Mouse (Mus musculus): ENCODE data around the gene Bckdhb. TPM values are rescaled to one million over a fixed set of nuclear protein-coding genes. Genes with fewer than 3 reads are reported as not detected.

The Bckdhb gene
- polyA plus RNA-seq, 2 experiments: 14.1 to 24.1 TPM

GRCm38 (mm10) chr9:84137192-84137591, 212.2 kb downstream of the Bckdhb start:
- Histone ChIP-seq H3K4me2 (ENCODE audit: low read depth) (no peak overlapping the region), H3K27ac (no peak overlapping the region), H3K9me3 (ENCODE audit: control insufficient read depth, low read length) (no peaks in the 10 kb centered on the region), H3K9ac (replicated peaks) (no peak overlapping the region), H3K27me3 (ENCODE audit: control insufficient read depth, insufficient read depth, low read length) (no peaks in the 10 kb centered on the region), H3K4me1 (replicated peaks; ENCODE audit: control insufficient read depth in 2 of 2, insufficient read depth in 2 of 2, low read length in 1 of 2) (no peaks in the 10 kb centered on the region), H3K4me3 (ENCODE audit: insufficient read depth in 1 of 2, low read depth in 2 of 2, low read length in 2 of 2) (no peak overlapping the region), H3K36me3 (replicated peaks; ENCODE audit: control insufficient read depth, insufficient read depth, low read depth) (no peaks in the 10 kb centered on the region)
- 74% methylated on average over 6 of the region's 6 CpGs for WGBS (ENCODE audit: insufficient replicate concordance)
- TF ChIP-seq CTCF (IDR thresholded peaks at IDR 0.05; ENCODE audit: low read depth) (no peak), EP300 (IDR thresholded peaks at IDR 0.05; ENCODE audit: low read depth) (no peak)
- ATAC-seq (ENCODE audit: insufficient read depth) (no peak), DNase-seq (ENCODE audit: low read depth in 3 of 3, low spot score in 3 of 3) (no peak)

DNA sequence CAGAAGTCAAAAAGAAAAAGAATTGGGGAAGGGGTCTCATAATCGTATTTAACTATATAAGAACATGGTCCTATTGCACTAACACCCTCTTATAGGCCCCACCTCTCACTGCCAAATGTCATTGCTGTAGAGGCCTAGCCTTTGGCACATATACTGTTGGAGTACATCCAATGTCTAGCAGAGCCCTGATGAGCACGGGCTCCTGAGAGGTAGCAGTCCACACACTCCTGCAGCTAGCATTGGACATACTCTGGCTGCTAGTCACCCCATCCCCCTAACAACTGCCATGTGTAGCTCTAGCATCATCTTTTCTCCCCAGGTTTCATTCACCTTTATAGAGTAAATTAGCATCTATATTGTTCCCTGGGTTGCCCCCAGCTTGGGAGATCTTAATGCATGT, 223.2 kb downstream of the Bckdhb start:
- no peak overlapping the region for H3K4me2 ChIP-seq (ENCODE audit: low read depth)
- H3K27ac ChIP-seq: no peak overlapping the region
- TF ChIP-seq EP300 (IDR thresholded peaks at IDR 0.05; ENCODE audit: low read depth) (no peak), CTCF (IDR thresholded peaks at IDR 0.05; ENCODE audit: low read depth) (no peak)
- no peaks in the 10 kb centered on the region for H3K27me3 ChIP-seq (ENCODE audit: control insufficient read depth, insufficient read depth, low read length)
- no peaks in the 10 kb centered on the region for H3K4me1 ChIP-seq (replicated peaks; ENCODE audit: control insufficient read depth in 2 of 2, insufficient read depth in 2 of 2, low read length in 1 of 2)
- H3K36me3 ChIP-seq (replicated peaks; ENCODE audit: control insufficient read depth, insufficient read depth, low read depth): no peaks in the 10 kb centered on the region
- H3K9me3 ChIP-seq (ENCODE audit: control insufficient read depth, low read length): no peaks in the 10 kb centered on the region
- no peak for DNase-seq (ENCODE audit: low read depth in 3 of 3, low spot score in 3 of 3)
- 54% methylated on average over 2 of the region's 2 CpGs for WGBS (ENCODE audit: insufficient replicate concordance)
- H3K9ac ChIP-seq (replicated peaks): no peak overlapping the region
- no peak for ATAC-seq (ENCODE audit: insufficient read depth)
- no peak overlapping the region for H3K4me3 ChIP-seq (ENCODE audit: insufficient read depth in 1 of 2, low read depth in 2 of 2, low read length in 2 of 2)

Other genes starting within 250 kb of the Bckdhb start
- gene Elovl4, start 118.9 kb upstream of the Bckdhb start, polyA plus RNA-seq (2012; rRNA removed): 0.02 and 0.08 TPM in 2 replicates
- 0.04 and 0.15 TPM in 2 replicates for gene Elovl4, start 118.9 kb upstream of the Bckdhb start, polyA plus RNA-seq (2014; fragmentation: Nextera tagmentation; extraction: Ambion mirVana)
- gene Ttk, start 90.5 kb upstream of the Bckdhb start, polyA plus RNA-seq (2012; rRNA removed): 5.8 and 10.3 TPM in 2 replicates
- 17.9 and 18.9 TPM in 2 replicates for gene Ttk, start 90.5 kb upstream of the Bckdhb start, polyA plus RNA-seq (2014; fragmentation: Nextera tagmentation; extraction: Ambion mirVana)

Measured in liver, embryonic 14.5 days (tissue).